Mouse (Mus musculus): ENCODE measurements around the gene Paxx.

DNA sequence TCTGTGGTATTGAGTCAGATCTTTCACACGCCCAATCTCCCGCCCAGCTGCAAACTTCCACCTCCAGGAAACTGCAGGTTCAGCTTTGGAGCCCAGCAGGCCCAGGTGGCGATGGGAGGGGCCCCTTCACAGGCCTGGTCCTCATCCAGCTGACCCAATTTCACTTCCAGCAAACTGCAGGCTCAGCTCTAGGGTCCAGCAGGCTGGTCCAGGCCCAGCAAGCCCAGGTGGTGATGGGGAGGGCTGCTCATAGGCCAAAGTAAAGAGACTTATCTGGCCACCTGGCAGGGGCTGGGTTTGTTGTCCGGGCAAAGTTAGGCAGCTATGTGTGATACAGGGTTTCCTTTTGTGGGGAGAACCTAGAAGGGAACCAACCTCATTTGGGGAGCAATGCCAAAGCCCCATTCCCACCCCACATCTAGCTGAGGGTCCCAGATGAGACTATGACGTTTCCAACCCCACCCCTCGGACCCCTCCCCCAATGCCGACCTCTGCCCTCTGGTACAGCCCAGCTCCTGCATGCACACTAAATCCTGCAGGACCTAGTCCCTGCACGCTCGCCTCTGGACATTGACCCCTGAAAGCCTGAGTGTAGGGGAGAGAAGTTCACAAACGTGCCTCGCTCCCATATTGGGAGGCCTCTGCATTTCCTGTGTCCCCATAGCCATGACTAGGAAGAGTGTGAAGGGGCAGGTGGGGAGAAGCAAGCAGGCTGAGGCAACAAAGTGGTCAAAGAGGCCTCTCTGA lies 24.2 kb upstream of the Paxx start:
- TF ChIP-seq CTCF (IDR thresholded peaks at IDR 0.05; ENCODE audit: low read depth) (no peak), EP300 (IDR thresholded peaks at IDR 0.05; ENCODE audit: low read depth) (no peak)

Measured in liver, embryonic 14.5 days (tissue).